Mouse (Mus musculus) kidney, embryonic 16.5 days (tissue): ENCODE results near the gene Catip. TPM values are rescaled to one million over a fixed set of nuclear protein-coding genes. Genes with fewer than 3 reads are reported as not detected.
"Not testable (repeated sequence)": the region's sequence is repeated elsewhere in the genome, so short reads cannot be mapped to it uniquely, and the experiment has no call there.

ENCODE experiments used
- ATAC-seq: fragments of 200-750 bp; cut with Nextera tagmentation; 2 replicates; pipeline ENCODE4 v1.8.0; 2017; ENCODE audit warnings: moderate TSS enrichment; ENCODE audit not compliant: low FRiP score, low TSS enrichment
- H3K27ac ChIP-seq: fragments of 300-500 bp; sonication (generic); 2 replicates; pipeline ENCODE4 v1.5.1; 2014; ENCODE audit warnings: low read length
- H3K27me3 ChIP-seq: fragments of 300-500 bp; sonication (generic); 2 replicates; pipeline ENCODE4 v1.6.1; 2014; ENCODE audit warnings: low read length, control low read depth, mixed read lengths; ENCODE audit not compliant: insufficient read depth
- H3K36me3 ChIP-seq: fragments of 300-500 bp; sonication (generic); 2 replicates; pipeline ENCODE4 v1.6.1; 2014; ENCODE audit warnings: low read length, control low read depth, mixed read lengths; ENCODE audit not compliant: insufficient read depth
- H3K4me1 ChIP-seq: fragments of 300-500 bp; sonication (generic); 2 replicates; pipeline ENCODE4 v1.6.1; 2014; ENCODE audit warnings: low read length, control low read depth, mixed read lengths; ENCODE audit not compliant: insufficient read depth
- H3K4me2 ChIP-seq: fragments of 300-500 bp; sonication (generic); replicated peaks from 2 replicates; pipeline ENCODE4 v1.6.1; 2014; ENCODE audit warnings: low read depth, low read length
- H3K4me3 ChIP-seq: fragments of 300-500 bp; sonication (generic); 2 replicates; pipeline ENCODE4 v1.5.1; 2014; ENCODE audit warnings: mild to moderate bottlenecking, low read length
- H3K9ac ChIP-seq: fragments of 300-500 bp; sonication (generic); replicated peaks from 2 replicates; pipeline ENCODE4 v1.6.1; 2014; ENCODE audit warnings: low read length
- H3K9me3 ChIP-seq: fragments of 300-500 bp; sonication (generic); 2 replicates; pipeline ENCODE4 v1.6.1; 2016; ENCODE audit warnings: low read length, control low read depth
- WGBS: fragments of 180-500 bp; shearing (Covaris S2); extraction: QIAGEN DNeasy Blood & Tissue Kit; methylation state at CpG from one replicate; pipeline ENCODE4 v1.1.7; 2014; 5-methylcytosine and 5-hydroxymethylcytosine counted together
- polyA plus RNA-seq: library from polyadenylated mRNA; unstranded; fragments of >200 nt; fragmentation: Nextera tagmentation; extraction: Ambion mirVana; gene quantifications from 2 replicates; pipeline ENCODE4 v1.2.1, GENCODE M21; 2015

Catip gene
- polyA plus RNA-seq, 1 experiment from 2014 or later = 0.50 TPM

- H3K27ac ChIP-seq = 0 out of 2 replicates have a peak overlapping the region, but pooled peaks have one; percentile 10
- H3K4me2 ChIP-seq = no peak overlapping the region
- no peaks in the 10 kb centered on the region for H3K9me3 ChIP-seq
- whole genome bisulfite sequencing = 90% methylated on average over 9 of the region's 9 CpGs
- H3K4me3 ChIP-seq = no peak overlapping the region
- H3K4me1 ChIP-seq = peaks cover 40% of the 10 kb centered on the region
- no peak overlapping the region; the same call in none of the 2 replicates for H3K9ac ChIP-seq
- no peaks in the 10 kb centered on the region for H3K27me3 ChIP-seq
- no peak for ATAC-seq
- H3K36me3 ChIP-seq = peaks cover 22% of the 10 kb centered on the region
Measured at GRCm38 (mm10) chr1:74394311-74394710, 32.4 kb downstream of the Catip start.

GRCm38 (mm10) chr1:74394858-74395257, 33.0 kb downstream of the Catip start:
- Histone ChIP-seq H3K4me2 (no peak overlapping the region), H3K27ac (no peak overlapping the region; the same call in 1 of the 2 replicates)
- 91% methylated on average over 15 of the region's 15 CpGs for WGBS

GRCm38 (mm10) chr1:74395290-74395689, 33.4 kb downstream of the Catip start:
- Histone ChIP-seq H3K27me3 (no peaks in the 10 kb centered on the region), H3K27ac (no peak overlapping the region; the same call in 1 of the 2 replicates), H3K4me1 (peaks cover 30% of the 10 kb centered on the region), H3K9me3 (no peaks in the 10 kb centered on the region), H3K4me3 (no peak overlapping the region), H3K9ac (no peak overlapping the region), H3K36me3 (peaks cover 22% of the 10 kb centered on the region), H3K4me2 (no peak overlapping the region)
- WGBS = 81% methylated on average over 13 of the region's 13 CpGs
- ATAC-seq = no peak

More at GRCm38 (mm10) chr1:74394858-74395257, 33.0 kb downstream of the Catip start:
- no peak for ATAC-seq
- Histone ChIP-seq H3K4me1 (peaks cover 34% of the 10 kb centered on the region), H3K27me3 (no peaks in the 10 kb centered on the region), H3K4me3 (no peak overlapping the region), H3K9me3 (no peaks in the 10 kb centered on the region), H3K9ac (no peak overlapping the region), H3K36me3 (peaks cover 22% of the 10 kb centered on the region)

GRCm38 (mm10) chr1:74396456-74397222, 34.7 kb downstream of the Catip start:
- H3K4me2 ChIP-seq = peak overlapping the region; percentile 67
- peaks cover 22% of the 10 kb centered on the region for H3K36me3 ChIP-seq
- peaks cover 22% of the 10 kb centered on the region for H3K4me1 ChIP-seq
- peak overlapping the region; percentile 56 for H3K9ac ChIP-seq
- H3K4me3 ChIP-seq = peak overlapping the region; percentile 35
- ATAC-seq, H3K9me3 ChIP-seq, H3K27me3 ChIP-seq: not testable (repeated sequence)
- peak overlapping the region; percentile 89 for H3K27ac ChIP-seq
- 6% methylated on average over 11 of the region's 12 CpGs for WGBS

GRCm38 (mm10) chr1:74397268-74397918, 35.5 kb downstream of the Catip start:
- peak overlapping the region; percentile 62 for H3K9ac ChIP-seq
- WGBS = under 1% methylated on average over 41 of the region's 41 CpGs
- peak overlapping the region; percentile 89 for H3K27ac ChIP-seq
- peaks cover 22% of the 10 kb centered on the region for H3K36me3 ChIP-seq
- peak overlapping the region; percentile 35 for H3K4me3 ChIP-seq
- no peaks in the 10 kb centered on the region for H3K9me3 ChIP-seq
- peak overlapping the region; percentile 67 for H3K4me2 ChIP-seq
- peak; percentile 93 for ATAC-seq
- peaks cover 21% of the 10 kb centered on the region for H3K4me1 ChIP-seq
- no peaks in the 10 kb centered on the region for H3K27me3 ChIP-seq

GRCm38 (mm10) chr1:74397919-74398451, 36.1 kb downstream of the Catip start:
- Histone ChIP-seq H3K4me2 (peak overlapping the region; percentile 67), H3K4me1 (peaks cover 15% of the 10 kb centered on the region), H3K27ac (peak overlapping the region; percentile 89), H3K36me3 (peaks cover 22% of the 10 kb centered on the region), H3K4me3 (peak overlapping the region; percentile 35), H3K9ac (peak overlapping the region; percentile 62), H3K27me3 (no peaks in the 10 kb centered on the region), H3K9me3 (no peaks in the 10 kb centered on the region)
- ATAC-seq = peak; percentile 73
- WGBS = 3% methylated on average over 11 of the region's 11 CpGs

- no peak overlapping the region for H3K27ac ChIP-seq
- no peaks in the 10 kb centered on the region for H3K9me3 ChIP-seq
- no peak for ATAC-seq
- peaks cover 3% of the 10 kb centered on the region; the same call in 1 of the 2 replicates for H3K4me1 ChIP-seq
- H3K9ac ChIP-seq = no peak overlapping the region
- H3K36me3 ChIP-seq = no peaks in the 10 kb centered on the region
- 84% methylated on average over 3 of the region's 3 CpGs for WGBS
- H3K4me3 ChIP-seq = no peak overlapping the region
- no peaks in the 10 kb centered on the region for H3K27me3 ChIP-seq
- no peak overlapping the region for H3K4me2 ChIP-seq
Measured at GRCm38 (mm10) chr1:74400531-74400930, 38.6 kb downstream of the Catip start.

- Histone ChIP-seq H3K9ac (0 out of 2 replicates have a peak overlapping the region, but pooled peaks have one; percentile 23), H3K27ac (no peak overlapping the region), H3K27me3 (no peaks in the 10 kb centered on the region), H3K4me2 (no peak overlapping the region), H3K9me3 (no peaks in the 10 kb centered on the region), H3K4me1 (peaks cover 3% of the 10 kb centered on the region; the same call in 1 of the 2 replicates), H3K36me3 (no peaks in the 10 kb centered on the region), H3K4me3 (no peak overlapping the region)
- WGBS = 56% methylated on average over 16 of the region's 16 CpGs
- no peak for ATAC-seq
Measured at GRCm38 (mm10) chr1:74401015-74401702, 39.3 kb downstream of the Catip start.

GRCm38 (mm10) chr1:74404206-74404605, 42.3 kb downstream of the Catip start:
- Histone ChIP-seq H3K4me2 (no peak overlapping the region), H3K4me1 (peaks cover 4% of the 10 kb centered on the region; the same call in 1 of the 2 replicates), H3K9ac (no peak overlapping the region), H3K27ac (no peak overlapping the region), H3K27me3 (no peaks in the 10 kb centered on the region), H3K36me3 (no peaks in the 10 kb centered on the region), H3K4me3 (no peak overlapping the region), H3K9me3 (no peaks in the 10 kb centered on the region)
- ATAC-seq = no peak
- WGBS = 87% methylated on average over 4 of the region's 4 CpGs
